Mouse (Mus musculus) midbrain, embryonic 16.5 days (tissue): ENCODE measurements around the gene Kcna10. TPM values are rescaled to one million over a fixed set of nuclear protein-coding genes. Genes with fewer than 3 reads are reported as not detected.

Experiments used
- polyA plus RNA-seq: library from polyadenylated mRNA; unstranded; fragments of >200 nt; fragmentation: Nextera tagmentation; extraction: Ambion mirVana; gene quantifications from 2 replicates; pipeline ENCODE4 v1.2.1, GENCODE M21; 2015

Gene Kcna10
- polyA plus RNA-seq, 1 experiment from 2014 or later: not detected

Other genes with a start within 250 kb of the Kcna10 start
- 16.0 and 17.8 TPM in 2 replicates for gene Kcna3, start 146.9 kb upstream of the Kcna10 start, polyA plus RNA-seq
- gene Kcna2, start 81.9 kb upstream of the Kcna10 start, polyA plus RNA-seq: 1.6 TPM in 2 replicates
- gene Cym, start 38.7 kb downstream of the Kcna10 start, polyA plus RNA-seq: 0.22 and 0.34 TPM in 2 replicates
- not detected in 2 replicates for gene A630076J17Rik, start 47.6 kb downstream of the Kcna10 start, polyA plus RNA-seq
- gene Prok1, start 56.7 kb downstream of the Kcna10 start, polyA plus RNA-seq: 0.07 and 0.08 TPM in 2 replicates
- 175 and 178 TPM in 2 replicates for gene Lamtor5, start 95.8 kb downstream of the Kcna10 start, polyA plus RNA-seq
- 2.4 and 2.6 TPM in 2 replicates for gene Slc16a4, start 108.2 kb downstream of the Kcna10 start, polyA plus RNA-seq
- gene Rbm15, start 150.6 kb downstream of the Kcna10 start, polyA plus RNA-seq: 5.7 and 6.5 TPM in 2 replicates